ENCODE assay signal across 20 mouse cellular contexts in the genomic region with DNA sequence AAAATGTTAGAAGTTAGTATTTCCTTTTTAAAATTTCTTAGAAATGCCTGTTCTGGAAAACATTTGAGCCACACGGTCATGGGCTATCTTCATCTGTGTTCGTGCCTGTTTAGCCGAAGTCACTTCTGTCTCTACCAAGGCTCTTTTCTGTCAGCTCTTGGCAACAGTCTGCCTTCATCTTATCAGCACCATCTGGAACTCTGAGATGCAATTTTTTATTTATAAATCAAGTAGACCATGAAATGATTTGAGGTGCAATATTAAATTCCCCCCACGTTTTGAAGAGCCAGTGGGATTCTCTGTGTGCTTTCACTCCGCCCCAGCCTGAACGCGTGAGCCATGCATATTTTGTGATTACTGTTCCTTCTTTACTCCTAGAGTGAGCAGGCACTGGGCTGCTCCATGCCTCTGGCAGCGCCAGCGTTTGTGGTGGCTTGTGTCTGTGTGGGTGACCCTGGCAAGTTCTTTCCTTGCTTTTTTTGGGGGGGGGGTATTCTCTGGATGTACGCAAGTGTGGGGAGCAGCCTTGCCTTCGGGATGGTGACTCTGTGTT. TPM values are rescaled to one million over a fixed set of nuclear protein-coding genes. Genes with fewer than 3 reads are reported as not detected.
DNase-seq lines count a peak whose midpoint lies in the region; ATAC-seq lines count a peak whose summit lies in the region.
"Had no signal": no experiment of that assay in that cellular context is flagged by ENCODE, and none has a peak within 500 bp of the region (broad histone marks: within the 10 kb centered on the region; RNA-seq: fewer than 3 reads in every experiment).

No protein-coding gene starts in this region.

- H3K4me2 ChIP-seq in forebrain, embryonic 15.5 days (replicated peaks): peak overlapping the region; percentile 6; the same call in 1 of the 2 replicates
- H3K4me2 ChIP-seq in hindbrain, embryonic 16.5 days (ENCODE audit: low read length): no peak overlapping the region
- H3K4me2 ChIP-seq: heart, embryonic 13.5 days; limb, embryonic 12.5 days; liver, embryonic 12.5 days had no signal

- H3K9me3 ChIP-seq in forebrain, embryonic 15.5 days: no peaks in the 10 kb centered on the region
- H3K9me3 ChIP-seq in forebrain, embryonic 10.5 days: no peaks in the 10 kb centered on the region
- no peaks in the 10 kb centered on the region for H3K9me3 ChIP-seq in hindbrain, embryonic 16.5 days (ENCODE audit: control insufficient read depth, low read length)
- H3K9me3 ChIP-seq: heart, embryonic 13.5 days; limb, embryonic 12.5 days; liver, embryonic 12.5 days had no signal

- H3K4me3 ChIP-seq in forebrain, embryonic 15.5 days: no peak overlapping the region
- H3K4me3 ChIP-seq in forebrain, embryonic 10.5 days: no peak overlapping the region
- H3K4me3 ChIP-seq in hindbrain, embryonic 16.5 days (ENCODE audit: low read length): no peak overlapping the region
- H3K4me3 ChIP-seq: heart, embryonic 13.5 days; limb, embryonic 12.5 days; liver, embryonic 12.5 days had no signal

- H3K27me3 ChIP-seq in forebrain, embryonic 15.5 days: no peaks in the 10 kb centered on the region
- no peaks in the 10 kb centered on the region for H3K27me3 ChIP-seq in forebrain, embryonic 10.5 days (ENCODE audit: poor library complexity, severe bottlenecking)
- H3K27me3 ChIP-seq in hindbrain, embryonic 16.5 days (replicated peaks; ENCODE audit: control insufficient read depth, insufficient read depth, low read length): no peaks in the 10 kb centered on the region
- H3K27me3 ChIP-seq: limb, embryonic 12.5 days had no signal

- H3K4me1 ChIP-seq in forebrain, embryonic 15.5 days: peaks cover 15% of the 10 kb centered on the region
- no peaks in the 10 kb centered on the region for H3K4me1 ChIP-seq in forebrain, embryonic 10.5 days
- H3K4me1 ChIP-seq in hindbrain, embryonic 16.5 days (ENCODE audit: control insufficient read depth, insufficient read depth, low read depth, low read length): peaks cover 3% of the 10 kb centered on the region; the same call in 1 of the 2 replicates
- H3K4me1 ChIP-seq: heart, embryonic 13.5 days; limb, embryonic 12.5 days; liver, embryonic 12.5 days had no signal

- peak; percentile 47 for DNase-seq in cerebellum, adult 11-12 months
- DNase-seq in cerebellum, postnatal 4 days (ENCODE audit: low spot score in 2 of 2): no peak
- no peak for DNase-seq in forebrain, embryonic 10.5 days (ENCODE audit: extremely low spot score, low spot score)
- peak; percentile 6 to 42 for DNase-seq in left cerebral cortex, postnatal 25 days (ENCODE audit: low spot score in 2 of 2)
- no peak for DNase-seq in left cerebral cortex, postnatal 4 days
- DNase-seq in spleen, postnatal 36 days (ENCODE audit: low spot score in 2 of 2): no peak
- DNase-seq: adrenal gland, postnatal 10 days; gastrocnemius, postnatal 14 days; heart, adult 18-20 months; kidney, adult 8-10 months; kidney, postnatal 36 days; lung, adult 2 months; lung, postnatal 36 days; retina, postnatal 1 day; thymus, postnatal 36 days had no signal

- intact Hi-C loops in left cerebral cortex, postnatal 25 days (cut with DNase I): no loop called here
- intact Hi-C loops in left cerebral cortex, postnatal 4 days (cut with DNase I): loop anchor here (10.0 kb wide), 1 partner anchor 206 kb away; no protein-coding TSS in a partner anchor

- WGBS in forebrain, embryonic 15.5 days: 69% methylated on average over 11 of the region's 11 CpGs
- 92% methylated on average over 11 of the region's 11 CpGs for WGBS in forebrain, embryonic 10.5 days
- 73% methylated on average over 11 of the region's 11 CpGs for WGBS in hindbrain, embryonic 16.5 days

- no peak overlapping the region for H3K9ac ChIP-seq in forebrain, embryonic 15.5 days (replicated peaks)
- no peak overlapping the region for H3K9ac ChIP-seq in hindbrain, embryonic 16.5 days (ENCODE audit: low read depth, low read length)
- H3K9ac ChIP-seq: heart, embryonic 13.5 days; limb, embryonic 12.5 days; liver, embryonic 12.5 days had no signal

- peaks cover 17% of the 10 kb centered on the region; the same call in 1 of the 2 replicates for H3K36me3 ChIP-seq in forebrain, embryonic 15.5 days
- peaks cover 95% of the 10 kb centered on the region for H3K36me3 ChIP-seq in forebrain, embryonic 10.5 days (replicated peaks)
- H3K36me3 ChIP-seq in hindbrain, embryonic 16.5 days (ENCODE audit: control insufficient read depth, insufficient read depth, low read length): no peaks in the 10 kb centered on the region
- H3K36me3 ChIP-seq: heart, embryonic 13.5 days; limb, embryonic 12.5 days; liver, embryonic 12.5 days had no signal

- peak overlapping the region; percentile 75 for H3K27ac ChIP-seq in forebrain, embryonic 15.5 days (replicated peaks)
- no peak overlapping the region for H3K27ac ChIP-seq in forebrain, embryonic 10.5 days
- H3K27ac ChIP-seq in hindbrain, embryonic 16.5 days (ENCODE audit: low read depth, low read length): no peak overlapping the region
- H3K27ac ChIP-seq: heart, embryonic 13.5 days; limb, embryonic 12.5 days; liver, embryonic 12.5 days had no signal

- 0 out of 2 replicates have a peak, but pooled peaks have one; percentile 72 for ATAC-seq in forebrain, embryonic 15.5 days (replicated peaks)
- ATAC-seq in hindbrain, embryonic 16.5 days: peak; percentile 43; the same call in 1 of the 2 replicates
- ATAC-seq: liver, embryonic 12.5 days had no signal

RNA-seq across cellular contexts. Expression of gene Mcf2l, which starts 15.5 kb away (rescaled TPM):
- polyA plus RNA-seq in forebrain, embryonic 15.5 days (2015; fragmentation: Nextera tagmentation; extraction: Ambion mirVana): 134 and 139 TPM in 2 replicates
- 26.3 and 32.5 TPM in 2 replicates for polyA plus RNA-seq in forebrain, embryonic 10.5 days (2016; fragmentation: Nextera tagmentation; extraction: Ambion mirVana)
- total RNA-seq in left cerebral cortex, postnatal 25 days (2021): 100 to 1,000 TPM; 241 to 256 TPM
- 100 to 1,000 TPM; 399 to 404 TPM for total RNA-seq in left cerebral cortex, postnatal 4 days (2021)
- polyA plus RNA-seq in hindbrain, embryonic 16.5 days (2015; fragmentation: Nextera tagmentation; extraction: Ambion mirVana): 142 and 159 TPM in 2 replicates

Comparison
In these comparisons a context has a peak if more than half of its experiments do, and no peak if none do; other contexts are left out.
1. DNase-seq: peak in cerebellum, adult 11-12 months (single experiment) and left cerebral cortex, postnatal 25 days (2 of 2); none in cerebellum, postnatal 4 days (0 of 2), forebrain, embryonic 10.5 days (single experiment), left cerebral cortex, postnatal 4 days (single experiment) and spleen, postnatal 36 days (0 of 2).